Mouse (Mus musculus) 3134 (cell line): ENCODE measurements at regions not wholly inside any gene's neighbourhood (a gene's known extent, or its start where the extent isn't known, plus 50 kb on each side); places are given as distances from the start of the nearest gene placed in this dataset.

Experiments
- DNase-seq: peaks from one replicate; pipeline ENCODE4 v3.0.0-alpha.2; 2011; ENCODE audit warnings: low spot score; ENCODE audit not compliant: insufficient read length; ENCODE audit errors: extremely low read depth

- DNase-seq = no peak
Observed at GRCm38 (mm10) chr14:36414180-36414579, 319.5 kb downstream of the 4930474N05Rik start.
